19 mouse cellular contexts compared by ENCODE assay signal in genomic region chr19:44823657-44824056, GRCm38 (mm10).
A peak's percentile ranks its signal among the peaks of the same experiment; 100 is the strongest.
DNase-seq lines count a peak whose midpoint lies in the region; ATAC-seq lines count a peak whose summit lies in the region.
"Had no signal": no experiment of that assay in that cellular context is flagged by ENCODE, and none has a peak within 500 bp of the region (broad histone marks: within the 10 kb centered on the region; RNA-seq: fewer than 3 reads in every experiment).

No protein-coding gene starts in this region.

- no peak overlapping the region for H3K9ac ChIP-seq in kidney, embryonic 15.5 days
- no peak overlapping the region for H3K9ac ChIP-seq in limb, embryonic 11.5 days (ENCODE audit: low read length)
- no peak overlapping the region for H3K9ac ChIP-seq in limb, embryonic 12.5 days (replicated peaks)
- H3K9ac ChIP-seq: embryonic facial prominence, embryonic 12.5 days; forebrain, embryonic 13.5 days; forebrain, embryonic 15.5 days; forebrain, postnatal 0 days had no signal

- 0 out of 2 replicates have a peak, but pooled peaks have one; percentile 10 for ATAC-seq in kidney, embryonic 15.5 days (replicated peaks; ENCODE audit: low FRiP score)
- peak; percentile 51; the same call in 1 of the 2 replicates for ATAC-seq in limb, embryonic 11.5 days (ENCODE audit: insufficient number of reproducible peaks, low FRiP score, low TSS enrichment, low read depth)
- 0 out of 2 replicates have a peak, but pooled peaks have one; percentile 58 for ATAC-seq in limb, embryonic 12.5 days (ENCODE audit: insufficient number of reproducible peaks, insufficient read depth, low FRiP score, low TSS enrichment, low read depth)
- no peak for ATAC-seq in megakaryocyte progenitor cell, adult 5-6 weeks (replicated peaks; ENCODE audit: poor library complexity)
- ATAC-seq: forebrain, embryonic 13.5 days; forebrain, embryonic 15.5 days; forebrain, postnatal 0 days had no signal

- no peaks in the 10 kb centered on the region for H3K9me3 ChIP-seq in kidney, embryonic 15.5 days (replicated peaks)
- H3K9me3 ChIP-seq in limb, embryonic 11.5 days (ENCODE audit: control insufficient read depth, low read length), result no peaks in the 10 kb centered on the region
- H3K9me3 ChIP-seq in limb, embryonic 10.5 days (replicated peaks), result no peaks in the 10 kb centered on the region
- H3K9me3 ChIP-seq in limb, embryonic 12.5 days, result no peaks in the 10 kb centered on the region
- H3K9me3 ChIP-seq: embryonic facial prominence, embryonic 12.5 days; forebrain, embryonic 13.5 days; forebrain, embryonic 15.5 days had no signal

- H3K4me1 ChIP-seq in kidney, embryonic 15.5 days, result peaks cover 52% of the 10 kb centered on the region
- peaks cover 21% of the 10 kb centered on the region for H3K4me1 ChIP-seq in limb, embryonic 11.5 days (ENCODE audit: control insufficient read depth, insufficient read depth, low read length)
- peaks cover 74% of the 10 kb centered on the region for H3K4me1 ChIP-seq in limb, embryonic 10.5 days
- H3K4me1 ChIP-seq in limb, embryonic 12.5 days (replicated peaks), result peaks cover 51% of the 10 kb centered on the region

- no peak overlapping the region for H3K4me2 ChIP-seq in kidney, embryonic 15.5 days
- H3K4me2 ChIP-seq in limb, embryonic 11.5 days (ENCODE audit: low read depth, severe bottlenecking), result no peak overlapping the region
- no peak overlapping the region for H3K4me2 ChIP-seq in limb, embryonic 12.5 days
- H3K4me2 ChIP-seq: embryonic facial prominence, embryonic 12.5 days; forebrain, embryonic 13.5 days; forebrain, embryonic 15.5 days had no signal

- H3K27ac ChIP-seq in kidney, embryonic 15.5 days, result peak overlapping the region; percentile 45; the same call in 1 of the 2 replicates
- H3K27ac ChIP-seq in limb, embryonic 11.5 days (replicated peaks; ENCODE audit: low read depth, low read length), result no peak overlapping the region
- no peak overlapping the region for H3K27ac ChIP-seq in limb, embryonic 10.5 days
- H3K27ac ChIP-seq in limb, embryonic 12.5 days, result no peak overlapping the region
- H3K27ac ChIP-seq: embryonic facial prominence, embryonic 12.5 days; forebrain, embryonic 13.5 days; forebrain, embryonic 15.5 days had no signal

- no peak for DNase-seq in kidney, adult 18-20 months
- peak; percentile 56 for DNase-seq in limb, embryonic 11.5 days (ENCODE audit: low spot score)
- no peak for DNase-seq in limb, embryonic 10.5 days (ENCODE audit: low spot score)
- DNase-seq in adrenal gland, adult 18-20 months (ENCODE audit: low spot score in 2 of 2), result no peak
- DNase-seq: adrenal gland, adult 8-10 months; adrenal gland, postnatal 14 days; adrenal gland, postnatal 36 days; cerebellum, adult 11-12 months; cerebellum, adult 2 months; cerebellum, adult 9-10 months; cerebellum, postnatal 10 days; cerebellum, postnatal 25 days; forebrain, postnatal 0 days had no signal

- no peak overlapping the region for H3K4me3 ChIP-seq in kidney, embryonic 15.5 days (replicated peaks)
- no peak overlapping the region for H3K4me3 ChIP-seq in limb, embryonic 11.5 days (ENCODE audit: low read depth, low read length)
- H3K4me3 ChIP-seq in limb, embryonic 10.5 days, result no peak overlapping the region
- no peak overlapping the region for H3K4me3 ChIP-seq in limb, embryonic 12.5 days (replicated peaks)
- H3K4me3 ChIP-seq: embryonic facial prominence, embryonic 12.5 days; forebrain, embryonic 13.5 days; forebrain, embryonic 15.5 days had no signal

- 25% methylated on average over 3 of the region's 3 CpGs for WGBS in kidney, embryonic 15.5 days
- 15% methylated on average over 3 of the region's 3 CpGs for WGBS in limb, embryonic 11.5 days
- 26% methylated on average over 3 of the region's 3 CpGs for WGBS in limb, embryonic 10.5 days
- 12% methylated on average over 3 of the region's 3 CpGs for WGBS in limb, embryonic 12.5 days

- H3K36me3 ChIP-seq in kidney, embryonic 15.5 days, result peaks cover 82% of the 10 kb centered on the region
- no peaks in the 10 kb centered on the region; the same call in 1 of the 2 replicates for H3K36me3 ChIP-seq in limb, embryonic 11.5 days (ENCODE audit: control insufficient read depth, insufficient read depth, low read length)
- H3K36me3 ChIP-seq in limb, embryonic 10.5 days, result no peaks in the 10 kb centered on the region
- H3K36me3 ChIP-seq in limb, embryonic 12.5 days, result no peaks in the 10 kb centered on the region
- H3K36me3 ChIP-seq: embryonic facial prominence, embryonic 12.5 days; forebrain, embryonic 15.5 days had no signal

- peaks cover 19% of the 10 kb centered on the region for H3K27me3 ChIP-seq in kidney, embryonic 15.5 days
- 0 out of 2 replicates have a peak, but pooled peaks cover 6% of the 10 kb centered on the region for H3K27me3 ChIP-seq in limb, embryonic 11.5 days (ENCODE audit: control insufficient read depth, insufficient read depth, low read length)
- peaks cover 98% of the 10 kb centered on the region for H3K27me3 ChIP-seq in limb, embryonic 10.5 days (ENCODE audit: low read depth, poor library complexity, severe bottlenecking)
- peaks cover 93% of the 10 kb centered on the region for H3K27me3 ChIP-seq in limb, embryonic 12.5 days
